Mouse (Mus musculus): Measurements from ENCODE around the gene Etfdh. TPM values are rescaled to one million over a fixed set of nuclear protein-coding genes. Genes with fewer than 3 reads are reported as not detected.
A peak's percentile ranks its signal among the peaks of the same experiment; 100 is the strongest.

The Etfdh gene
- total RNA-seq, 1 experiment, result 19.5 TPM

DNA sequence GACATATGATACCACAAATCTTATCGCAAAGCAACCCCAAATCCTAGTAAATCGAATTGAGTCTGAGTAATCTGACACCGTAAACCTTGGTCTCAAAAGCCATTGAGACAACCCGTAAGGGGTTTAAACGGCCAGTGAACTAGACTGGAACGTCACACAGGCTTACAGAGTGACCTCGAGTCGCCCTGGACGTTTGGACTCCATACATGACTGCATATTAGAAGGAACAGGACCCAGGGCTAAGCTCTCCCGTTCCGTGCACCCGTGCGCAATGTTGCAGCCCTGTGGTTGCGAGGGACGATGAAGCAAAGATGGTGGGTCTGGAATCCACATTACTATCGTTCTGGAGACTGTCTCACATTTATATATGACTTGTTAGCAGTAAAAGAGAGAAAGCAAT lies 42.9 kb upstream of the Etfdh start:
- Histone ChIP-seq H3K4me3 (ENCODE audit: insufficient read depth in 1 of 2, low read depth in 1 of 2, low read length in 2 of 2, poor library complexity in 1 of 2, severe bottlenecking in 1 of 2) (no peak overlapping the region), H3K4me1 (ENCODE audit: control insufficient read depth in 2 of 2, insufficient read depth in 2 of 2, low read length in 2 of 2, poor library complexity in 1 of 2) (0 out of 4 replicates have a peak, but pooled peaks cover 0 to 2% of the 10 kb centered on the region in 2 experiments), H3K9ac (ENCODE audit: insufficient read depth, low read depth, low read length, poor library complexity, severe bottlenecking) (no peak overlapping the region), H3K36me3 (ENCODE audit: control insufficient read depth, insufficient read depth, low read length, poor library complexity, severe bottlenecking) (no peaks in the 10 kb centered on the region), H3K9me3 (ENCODE audit: control insufficient read depth, insufficient read depth, low read depth, low read length) (no peaks in the 10 kb centered on the region), H3K27ac (ENCODE audit: insufficient read depth, low read depth, low read length, poor library complexity, severe bottlenecking) (no peak overlapping the region)
- TF ChIP-seq HCFC1 (IDR thresholded peaks at IDR 0.05; ENCODE audit: borderline replicate concordance, insufficient read depth, low read length) (no peak), MAFK (IDR thresholded peaks at IDR 0.05; ENCODE audit: insufficient read depth, low read depth, low read length) (no peak), ZC3H11A (IDR thresholded peaks at IDR 0.05; ENCODE audit: borderline replicate concordance, low read depth, low read length) (no peak), CHD2 (IDR thresholded peaks at IDR 0.05; ENCODE audit: low read depth, low read length) (no peak), ZNF384 (IDR thresholded peaks at IDR 0.05; ENCODE audit: low read depth, low read length) (no peak)
- no peak for DNase-seq (ENCODE audit: low read depth, low spot score)
- in situ Hi-C loops (cut with MboI; ENCODE audit: low sequenced_read_pairs in 2 of 2, unreplicated experiment in 2 of 2), result loop anchor here in 1 of 2 experiments (10.0 kb wide), 1 partner anchor 133 kb away; no protein-coding TSS in a partner anchor

DNA sequence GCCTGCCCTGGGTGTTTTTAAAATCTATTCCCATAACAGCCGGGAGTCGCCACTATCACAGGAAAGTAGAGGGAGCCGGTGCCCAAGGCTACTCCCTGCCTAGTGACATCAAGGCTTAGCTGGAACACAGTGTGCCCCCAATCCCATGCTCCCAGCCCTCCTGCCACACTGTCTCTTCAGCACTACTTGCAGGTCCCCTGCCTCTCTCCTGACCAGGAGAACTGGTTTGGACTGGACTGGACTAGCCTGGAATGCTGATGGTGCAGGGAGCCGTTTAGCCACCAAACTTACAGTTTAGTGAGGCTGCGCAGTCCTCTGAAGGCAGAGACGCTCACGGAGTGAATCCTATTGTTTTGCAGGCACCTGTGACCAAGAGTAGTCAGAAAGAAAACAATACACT lies 41.3 kb upstream of the Etfdh start:
- peak overlapping the region in 1 of 2 experiments; percentile 28; a peak in 1 of 4 replicates for H3K4me3 ChIP-seq (ENCODE audit: insufficient read depth in 1 of 2, low read depth in 1 of 2, low read length in 2 of 2, poor library complexity in 1 of 2, severe bottlenecking in 1 of 2)
- in situ Hi-C loops (cut with MboI; ENCODE audit: low sequenced_read_pairs in 2 of 2, unreplicated experiment in 2 of 2), result loop anchor here in 1 of 2 experiments (10.0 kb wide), 1 partner anchor 134 kb away; no protein-coding TSS in a partner anchor
- no peak for DNase-seq (ENCODE audit: low read depth, low spot score)

GRCm38 (mm10) chr3:79664787-79665408 lies 35.6 kb upstream of the Etfdh start:
- Histone ChIP-seq H3K27ac (ENCODE audit: insufficient read depth, low read depth, low read length, poor library complexity, severe bottlenecking) (no peak overlapping the region), H3K36me3 (ENCODE audit: control insufficient read depth, insufficient read depth, low read length, poor library complexity, severe bottlenecking) (no peaks in the 10 kb centered on the region), H3K9me3 (ENCODE audit: control insufficient read depth, insufficient read depth, low read depth, low read length) (no peaks in the 10 kb centered on the region), H3K9ac (ENCODE audit: insufficient read depth, low read depth, low read length, poor library complexity, severe bottlenecking) (no peak overlapping the region), H3K4me3 (ENCODE audit: insufficient read depth in 1 of 2, low read depth in 1 of 2, low read length in 2 of 2, poor library complexity in 1 of 2, severe bottlenecking in 1 of 2) (no peak overlapping the region), H3K4me1 (ENCODE audit: control insufficient read depth in 2 of 2, insufficient read depth in 2 of 2, low read length in 2 of 2, poor library complexity in 1 of 2) (no peaks in the 10 kb centered on the region)
- in situ Hi-C loops (cut with MboI; ENCODE audit: low sequenced_read_pairs in 2 of 2, unreplicated experiment in 2 of 2), result loop anchor here in 1 of 2 experiments (5.0 kb wide), 1 partner anchor 147 kb away; no protein-coding TSS in a partner anchor
- TF ChIP-seq ZC3H11A (IDR thresholded peaks at IDR 0.05; ENCODE audit: borderline replicate concordance, low read depth, low read length) (peak; percentile 71; the same call in 1 of the 2 replicates), MAFK (IDR thresholded peaks at IDR 0.05; ENCODE audit: insufficient read depth, low read depth, low read length) (no peak)
- peak; percentile 65 for DNase-seq (ENCODE audit: low read depth, low spot score)

More for the DNA sequence above, 41.3 kb upstream of the Etfdh start:
- Histone ChIP-seq H3K27ac (ENCODE audit: insufficient read depth, low read depth, low read length, poor library complexity, severe bottlenecking) (no peak overlapping the region), H3K9me3 (ENCODE audit: control insufficient read depth, insufficient read depth, low read depth, low read length) (no peaks in the 10 kb centered on the region), H3K36me3 (ENCODE audit: control insufficient read depth, insufficient read depth, low read length, poor library complexity, severe bottlenecking) (no peaks in the 10 kb centered on the region), H3K4me1 (ENCODE audit: control insufficient read depth in 2 of 2, insufficient read depth in 2 of 2, low read length in 2 of 2, poor library complexity in 1 of 2) (0 out of 4 replicates have a peak, but pooled peaks cover 0 to 2% of the 10 kb centered on the region in 2 experiments), H3K9ac (ENCODE audit: insufficient read depth, low read depth, low read length, poor library complexity, severe bottlenecking) (no peak overlapping the region)
- TF ChIP-seq CHD2 (IDR thresholded peaks at IDR 0.05; ENCODE audit: low read depth, low read length) (no peak), HCFC1 (IDR thresholded peaks at IDR 0.05; ENCODE audit: borderline replicate concordance, insufficient read depth, low read length) (no peak), ZC3H11A (IDR thresholded peaks at IDR 0.05; ENCODE audit: borderline replicate concordance, low read depth, low read length) (no peak), ZNF384 (IDR thresholded peaks at IDR 0.05; ENCODE audit: low read depth, low read length) (no peak), MAFK (IDR thresholded peaks at IDR 0.05; ENCODE audit: insufficient read depth, low read depth, low read length) (no peak)

DNA sequence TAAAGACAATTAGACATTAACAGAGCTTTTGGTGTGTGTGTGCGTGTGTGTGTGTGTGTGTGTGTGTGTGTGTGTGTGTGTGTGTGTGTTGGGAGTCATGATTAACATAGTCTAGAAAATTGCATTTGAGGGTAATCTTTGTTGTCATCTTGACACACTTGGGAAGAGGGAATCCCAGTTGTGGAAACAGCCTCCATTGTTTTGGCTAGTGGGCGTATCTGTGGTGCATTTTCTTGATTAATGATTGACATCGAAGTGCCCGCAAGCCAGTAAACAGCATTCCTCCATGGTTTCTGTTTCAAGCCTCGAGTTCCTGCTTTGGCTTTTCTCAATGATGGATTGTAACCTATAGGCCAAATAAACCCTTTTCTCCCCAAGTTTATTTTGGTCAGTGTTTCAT lies 27.4 kb upstream of the Etfdh start:
- Histone ChIP-seq H3K9ac (ENCODE audit: insufficient read depth, low read depth, low read length, poor library complexity, severe bottlenecking) (no peak overlapping the region), H3K27ac (ENCODE audit: insufficient read depth, low read depth, low read length, poor library complexity, severe bottlenecking) (no peak overlapping the region), H3K36me3 (ENCODE audit: control insufficient read depth, insufficient read depth, low read length, poor library complexity, severe bottlenecking) (no peaks in the 10 kb centered on the region), H3K4me1 (ENCODE audit: control insufficient read depth in 2 of 2, insufficient read depth in 2 of 2, low read length in 2 of 2, poor library complexity in 1 of 2) (no peaks in the 10 kb centered on the region), H3K9me3 (ENCODE audit: control insufficient read depth, insufficient read depth, low read depth, low read length) (no peaks in the 10 kb centered on the region), H3K4me3 (ENCODE audit: insufficient read depth in 1 of 2, low read depth in 1 of 2, low read length in 2 of 2, poor library complexity in 1 of 2, severe bottlenecking in 1 of 2) (no peak overlapping the region)
- in situ Hi-C loops (cut with MboI; ENCODE audit: low sequenced_read_pairs in 2 of 2, unreplicated experiment in 2 of 2), result no loop called here
- no peak for DNase-seq (ENCODE audit: low read depth, low spot score)
- TF ChIP-seq HCFC1 (IDR thresholded peaks at IDR 0.05; ENCODE audit: borderline replicate concordance, insufficient read depth, low read length), result no peak
- no peak for TF ChIP-seq MAFK (IDR thresholded peaks at IDR 0.05; ENCODE audit: insufficient read depth, low read depth, low read length)
- TF ChIP-seq ZNF384 (IDR thresholded peaks at IDR 0.05; ENCODE audit: low read depth, low read length), result no peak
- no peak for TF ChIP-seq ZC3H11A (IDR thresholded peaks at IDR 0.05; ENCODE audit: borderline replicate concordance, low read depth, low read length)
- TF ChIP-seq CHD2 (IDR thresholded peaks at IDR 0.05; ENCODE audit: low read depth, low read length), result no peak
